Mouse (Mus musculus): ENCODE results near the gene Rpl27.
A peak's percentile ranks its signal among the peaks of the same experiment; 100 is the strongest.
"Not testable (repeated sequence)": the region's sequence is repeated elsewhere in the genome, so short reads cannot be mapped to it uniquely, and the experiment has no call there.

The Rpl27 gene

GRCm38 (mm10) chr11:101442127-101442693, at the start of gene Rpl27:
Gene Rpl27, plus strand, starts transcription at chr11:101442298.
- DNase-seq: peak; percentile 85 to 96

- DNase-seq: peak in 1 of 2 experiments; percentile 40
These were observed 47.0 kb upstream of the Rpl27 start for GRCm38 (mm10) chr11:101395110-101395509.

- no peak for DNase-seq
These were observed 26.8 kb upstream of the Rpl27 start for GRCm38 (mm10) chr11:101415306-101415705.

- DNase-seq: no peak
These were observed 25.5 kb upstream of the Rpl27 start for GRCm38 (mm10) chr11:101416433-101417100.

- peak; percentile 72 to 89 for DNase-seq
These were observed 24.8 kb upstream of the Rpl27 start, which contains the start of gene Aarsd1 for GRCm38 (mm10) chr11:101417101-101417855. Gene Aarsd1, minus strand, starts transcription at chr11:101417615.

GRCm38 (mm10) chr11:101418991-101419390, 23.1 kb upstream of the Rpl27 start:
- no peak for DNase-seq

- no peak for DNase-seq
These were observed 22.5 kb upstream of the Rpl27 start for GRCm38 (mm10) chr11:101419610-101420009.

GRCm38 (mm10) chr11:101420148-101420547, 21.9 kb upstream of the Rpl27 start:
- no peak for DNase-seq

- DNase-seq: no peak
These were observed 17.8 kb upstream of the Rpl27 start, which contains the start of gene Gm27029 for GRCm38 (mm10) chr11:101424105-101424851. Gene Gm27029, minus strand, starts transcription at chr11:101424796.

- peak; percentile 97 to 99 for DNase-seq
These were observed 16.9 kb upstream of the Rpl27 start, which contains the start of the genes Rundc1 and Ptges3l for GRCm38 (mm10) chr11:101424925-101425813. Gene Rundc1, plus strand, starts transcription at chr11:101425085. Gene Ptges3l, minus strand, starts transcription at chr11:101425333.

GRCm38 (mm10) chr11:101426165-101426564, 15.9 kb upstream of the Rpl27 start:
- DNase-seq: no peak

GRCm38 (mm10) chr11:101431327-101431726, 10.8 kb upstream of the Rpl27 start:
- no peak for DNase-seq

- no peak for DNase-seq
These were observed 8.7 kb upstream of the Rpl27 start for GRCm38 (mm10) chr11:101433396-101433795.

- DNase-seq: no peak
These were observed 6.3 kb upstream of the Rpl27 start for GRCm38 (mm10) chr11:101435831-101436230.

GRCm38 (mm10) chr11:101436916-101437315, 5.2 kb upstream of the Rpl27 start:
- no peak for DNase-seq

GRCm38 (mm10) chr11:101438006-101438405, 4.1 kb upstream of the Rpl27 start:
- not testable (repeated sequence) for DNase-seq

- DNase-seq: not testable (repeated sequence)
These were observed 510 bp upstream of the Rpl27 start for GRCm38 (mm10) chr11:101441450-101442126.

GRCm38 (mm10) chr11:101442760-101443159, 662 bp downstream of the Rpl27 start:
- no peak for DNase-seq

- DNase-seq: no peak
These were observed 4.2 kb downstream of the Rpl27 start for GRCm38 (mm10) chr11:101446319-101446718.

GRCm38 (mm10) chr11:101446860-101447259, 4.8 kb downstream of the Rpl27 start:
- not testable (repeated sequence) for DNase-seq

GRCm38 (mm10) chr11:101447786-101448185, 5.7 kb downstream of the Rpl27 start:
- DNase-seq: no peak

Measured in spleen, adult 18-20 months (tissue).